Mouse (Mus musculus): ENCODE data around the gene St3gal3. TPM values are rescaled to one million over a fixed set of nuclear protein-coding genes. Genes with fewer than 3 reads are reported as not detected.

The St3gal3 gene
- polyA plus RNA-seq, 1 experiment from 2014 or later, result 12.5 TPM

DNA sequence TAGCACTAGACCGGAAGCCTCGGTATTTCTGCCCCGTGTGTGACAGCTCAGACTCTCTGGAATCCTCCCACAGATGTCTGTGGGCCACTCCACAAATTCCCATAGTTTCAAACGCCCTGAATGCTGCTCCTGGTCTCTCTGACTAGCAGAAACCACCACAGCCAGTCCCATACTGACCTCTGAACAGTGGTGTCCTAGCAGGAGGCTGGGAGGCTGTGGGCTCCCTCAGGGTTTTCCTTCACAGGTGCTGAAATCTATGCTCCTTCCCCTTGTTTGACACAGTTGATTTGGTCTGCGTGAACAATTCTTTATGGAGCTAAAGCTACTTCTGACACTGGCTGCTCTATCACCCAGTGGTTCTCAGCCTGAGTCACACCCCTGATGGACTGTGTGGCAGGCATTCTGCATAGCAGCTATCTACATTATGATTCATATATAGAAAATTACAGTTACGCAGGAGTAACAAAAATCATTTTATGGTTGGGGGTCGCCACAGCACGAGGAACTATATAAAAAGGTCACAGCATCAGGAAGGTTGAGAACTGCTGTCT lies 31.4 kb downstream of the St3gal3 start:
- WGBS, result 85% methylated on average over 8 of the region's 8 CpGs

DNA sequence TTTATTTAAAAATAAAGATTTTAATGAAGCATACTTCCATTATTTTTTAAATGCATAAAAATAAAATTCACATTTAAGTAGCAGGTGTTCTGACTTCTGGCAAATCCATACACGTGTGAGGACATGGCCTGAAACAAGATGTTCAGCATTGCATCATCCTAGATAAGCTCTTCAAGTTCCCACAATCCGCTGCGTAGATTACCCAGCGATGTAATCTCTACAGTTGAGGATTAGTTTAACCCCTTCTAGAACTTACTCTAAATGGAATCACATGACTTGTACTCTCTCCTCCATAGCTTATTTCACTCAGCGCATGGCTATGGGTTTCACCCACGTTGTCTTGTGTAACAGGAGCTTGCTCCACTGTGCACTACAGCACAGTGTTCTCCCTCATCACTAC lies 33.2 kb downstream of the St3gal3 start:
- Histone ChIP-seq H3K27ac (no peak overlapping the region), H3K9me3 (no peaks in the 10 kb centered on the region), H3K4me1 (replicated peaks) (0 out of 2 replicates have a peak, but pooled peaks cover 4% of the 10 kb centered on the region), H3K4me3 (replicated peaks) (no peak overlapping the region), H3K36me3 (no peaks in the 10 kb centered on the region), H3K4me2 (replicated peaks) (no peak overlapping the region), H3K27me3 (no peaks in the 10 kb centered on the region), H3K9ac (replicated peaks) (no peak overlapping the region)
- 87% methylated on average over 6 of the region's 6 CpGs for WGBS
- no peak for ATAC-seq

More for the DNA sequence above, 31.4 kb downstream of the St3gal3 start:
- Histone ChIP-seq H3K4me2 (replicated peaks) (no peak overlapping the region), H3K36me3 (no peaks in the 10 kb centered on the region), H3K9ac (replicated peaks) (no peak overlapping the region), H3K27ac (no peak overlapping the region), H3K4me1 (replicated peaks) (no peaks in the 10 kb centered on the region), H3K4me3 (replicated peaks) (no peak overlapping the region), H3K27me3 (no peaks in the 10 kb centered on the region), H3K9me3 (no peaks in the 10 kb centered on the region)
- no peak for ATAC-seq

DNA sequence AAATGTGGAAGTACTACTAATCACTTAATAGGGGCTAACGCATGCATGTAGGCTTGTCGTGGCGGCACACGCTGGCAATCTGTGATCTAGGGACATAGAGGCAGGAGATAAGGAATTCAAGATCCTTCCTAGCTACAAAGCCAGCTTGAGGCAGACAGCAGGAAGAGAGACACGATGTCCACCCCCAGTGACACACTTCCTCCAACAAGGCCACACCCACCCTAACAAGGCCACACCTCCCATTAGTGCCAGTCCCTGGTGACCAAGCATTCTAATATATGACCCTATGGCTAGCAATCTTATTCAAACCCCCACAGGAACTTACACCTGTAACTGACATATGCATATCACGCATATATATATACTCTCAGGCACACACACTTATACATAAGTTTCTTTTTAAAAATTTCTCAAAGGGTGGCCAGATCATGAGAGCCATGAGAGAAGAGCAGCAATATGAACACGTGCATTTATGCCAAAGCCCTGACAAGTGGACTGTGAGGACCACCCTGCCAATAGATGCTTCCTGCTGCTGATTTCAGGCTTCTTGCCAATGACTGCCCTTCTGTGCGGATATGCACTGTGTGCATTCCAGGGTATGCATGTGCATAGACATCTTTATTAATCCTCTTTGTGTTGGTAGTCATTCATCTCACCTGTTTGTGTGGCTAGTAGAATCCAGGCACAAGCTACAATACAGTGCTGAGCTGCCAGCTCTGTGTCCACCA lies 34.9 kb downstream of the St3gal3 start:
- Histone ChIP-seq H3K36me3 (no peaks in the 10 kb centered on the region), H3K27me3 (no peaks in the 10 kb centered on the region), H3K9ac (replicated peaks) (no peak overlapping the region), H3K27ac (no peak overlapping the region), H3K4me1 (replicated peaks) (0 out of 2 replicates have a peak, but pooled peaks cover 4% of the 10 kb centered on the region), H3K4me3 (replicated peaks) (no peak overlapping the region), H3K4me2 (replicated peaks) (no peak overlapping the region), H3K9me3 (no peaks in the 10 kb centered on the region)
- 94% methylated on average over 8 of the region's 8 CpGs for WGBS
- ATAC-seq, result no peak

DNA sequence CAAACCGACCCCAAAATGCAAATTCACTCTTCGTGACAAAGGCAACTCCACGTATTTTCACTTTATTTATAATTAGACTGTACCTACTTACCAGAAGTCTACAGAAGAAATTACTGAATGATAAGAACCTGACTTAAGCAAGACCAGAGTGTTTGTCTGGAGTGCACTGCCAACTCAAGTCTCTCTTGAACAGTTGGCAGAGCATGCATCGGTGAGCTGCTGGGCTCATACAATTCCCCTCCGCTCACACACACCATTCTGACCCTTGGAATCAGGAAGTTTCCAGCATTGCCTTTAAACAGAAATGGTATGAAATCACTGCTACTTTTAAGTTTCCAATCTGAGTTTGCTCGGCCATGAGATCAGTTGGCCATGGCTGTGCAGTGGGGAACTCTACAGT lies 36.1 kb downstream of the St3gal3 start:
- Histone ChIP-seq H3K36me3 (no peaks in the 10 kb centered on the region; the same call in 1 of the 2 replicates), H3K27me3 (no peaks in the 10 kb centered on the region), H3K4me3 (replicated peaks) (no peak overlapping the region), H3K4me2 (replicated peaks) (no peak overlapping the region), H3K9ac (replicated peaks) (no peak overlapping the region), H3K27ac (no peak overlapping the region), H3K4me1 (replicated peaks) (0 out of 2 replicates have a peak, but pooled peaks cover 4% of the 10 kb centered on the region), H3K9me3 (no peaks in the 10 kb centered on the region)
- ATAC-seq, result no peak
- 93% methylated on average over 6 of the region's 6 CpGs for WGBS

DNA sequence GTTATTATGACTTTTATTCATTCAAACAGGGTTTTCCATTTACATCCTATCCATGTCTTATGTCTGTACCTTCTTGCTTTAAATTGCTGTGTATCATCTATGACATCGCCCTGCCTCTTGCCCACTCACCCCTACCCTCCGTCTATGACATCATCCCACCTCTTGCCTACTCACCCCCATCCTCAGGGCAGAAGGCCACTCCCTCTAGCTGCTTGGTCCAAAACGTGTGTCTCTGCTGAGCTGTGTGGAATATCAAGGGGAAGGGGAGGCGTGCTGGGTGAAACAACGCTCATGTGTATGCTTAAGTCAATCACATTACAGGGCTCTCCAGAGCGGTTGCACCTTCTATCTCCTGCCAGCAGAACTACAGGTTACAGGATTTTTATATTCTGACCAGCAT lies 38.6 kb downstream of the St3gal3 start:
- H3K9ac ChIP-seq (replicated peaks), result no peak overlapping the region
- WGBS, result 79% methylated on average over 6 of the region's 6 CpGs
- H3K4me1 ChIP-seq (replicated peaks), result 0 out of 2 replicates have a peak, but pooled peaks cover 4% of the 10 kb centered on the region
- no peak overlapping the region for H3K27ac ChIP-seq
- no peak overlapping the region for H3K4me2 ChIP-seq (replicated peaks)
- H3K4me3 ChIP-seq (replicated peaks), result no peak overlapping the region
- no peak for ATAC-seq
- H3K27me3 ChIP-seq, result no peaks in the 10 kb centered on the region
- no peaks in the 10 kb centered on the region for H3K9me3 ChIP-seq
- H3K36me3 ChIP-seq, result no peaks in the 10 kb centered on the region; the same call in 1 of the 2 replicates

DNA sequence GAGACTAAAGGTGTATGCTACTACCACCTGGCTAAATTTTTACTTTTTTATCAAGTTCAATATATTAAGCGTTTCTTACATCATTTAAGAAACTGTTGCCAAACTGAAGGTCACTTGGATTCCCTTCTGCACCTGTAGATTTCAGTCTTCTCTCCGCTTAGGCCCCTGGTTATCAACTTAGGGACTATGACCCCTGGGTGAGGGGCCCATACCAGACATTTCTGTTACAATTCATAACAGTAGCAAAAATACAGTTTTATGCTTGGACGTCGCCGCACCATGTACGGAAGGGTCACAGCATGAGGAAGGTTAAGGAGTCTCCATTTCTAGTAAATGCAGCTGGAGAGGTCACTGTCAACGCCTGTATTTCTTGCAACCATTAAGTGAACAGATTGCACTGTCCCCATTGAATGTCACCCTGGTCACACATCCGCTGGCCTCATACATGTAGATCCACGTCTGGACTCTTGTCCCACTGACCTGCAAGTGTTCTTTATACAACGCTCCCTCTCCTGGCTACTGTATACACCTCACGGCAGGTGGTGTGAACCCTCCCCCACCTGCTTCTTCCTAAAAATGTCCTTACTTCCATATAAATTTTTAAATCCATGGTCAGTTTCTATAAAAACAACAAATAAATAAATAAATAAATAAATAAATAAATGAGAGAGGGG lies 41.8 kb downstream of the St3gal3 start:
- H3K4me2 ChIP-seq (replicated peaks), result no peak overlapping the region
- 0 out of 2 replicates have a peak, but pooled peaks cover 4% of the 10 kb centered on the region for H3K4me1 ChIP-seq (replicated peaks)
- no peak overlapping the region for H3K4me3 ChIP-seq (replicated peaks)
- H3K27ac ChIP-seq, result no peak overlapping the region
- no peak overlapping the region for H3K9ac ChIP-seq (replicated peaks)
- no peaks in the 10 kb centered on the region for H3K9me3 ChIP-seq
- no peaks in the 10 kb centered on the region for H3K27me3 ChIP-seq
- 96% methylated on average over 11 of the region's 11 CpGs for WGBS
- no peak for ATAC-seq
- no peaks in the 10 kb centered on the region; the same call in 1 of the 2 replicates for H3K36me3 ChIP-seq

DNA sequence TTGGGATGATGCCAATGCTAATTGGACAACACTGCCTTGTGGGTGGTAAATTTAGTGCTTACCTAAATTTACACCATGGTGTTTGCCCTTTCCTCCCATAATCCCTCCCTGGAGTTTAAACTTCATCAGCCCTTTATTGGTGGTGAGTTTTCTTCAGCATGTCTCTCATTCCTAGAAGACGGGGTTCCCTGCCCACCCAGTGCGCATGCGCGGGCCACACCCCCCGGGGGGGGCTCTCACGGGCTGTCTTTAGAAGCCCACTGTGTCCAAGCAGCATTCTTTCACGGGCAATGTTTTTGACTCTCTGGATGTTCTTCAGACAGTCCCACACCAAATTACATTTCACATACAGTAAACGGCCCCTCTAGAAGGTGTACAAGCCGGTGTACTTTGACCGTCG lies 44.3 kb downstream of the St3gal3 start:
- Histone ChIP-seq H3K4me3 (replicated peaks) (no peak overlapping the region), H3K9ac (replicated peaks) (no peak overlapping the region), H3K27ac (no peak overlapping the region), H3K4me1 (replicated peaks) (no peaks in the 10 kb centered on the region), H3K9me3 (no peaks in the 10 kb centered on the region), H3K36me3 (no peaks in the 10 kb centered on the region; the same call in 1 of the 2 replicates), H3K4me2 (replicated peaks) (no peak overlapping the region), H3K27me3 (no peaks in the 10 kb centered on the region)
- 91% methylated on average over 11 of the region's 11 CpGs for WGBS
- no peak for ATAC-seq

DNA sequence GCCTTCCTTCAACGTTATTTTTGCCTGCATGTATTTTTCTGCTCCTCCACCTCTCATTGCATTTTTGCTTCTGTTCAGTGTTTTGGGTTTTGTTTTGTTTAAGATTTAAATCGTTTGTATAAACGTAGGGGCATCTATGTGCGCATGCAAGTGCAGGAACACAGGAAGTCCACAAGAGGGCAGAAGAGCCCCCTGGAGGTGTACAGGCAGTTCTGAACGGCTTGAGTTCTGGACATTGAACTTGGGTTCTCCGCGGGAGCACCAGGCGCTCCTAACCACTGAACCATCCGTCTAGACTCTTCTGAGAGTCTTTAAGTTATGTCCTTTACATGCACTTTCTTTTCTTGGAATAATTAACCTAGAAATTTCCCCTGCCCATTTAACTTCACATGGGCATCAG lies 44.8 kb downstream of the St3gal3 start:
- Histone ChIP-seq H3K27ac (no peak overlapping the region), H3K36me3 (no peaks in the 10 kb centered on the region; the same call in 1 of the 2 replicates), H3K27me3 (no peaks in the 10 kb centered on the region), H3K9me3 (no peaks in the 10 kb centered on the region), H3K4me2 (replicated peaks) (no peak overlapping the region), H3K4me3 (replicated peaks) (no peak overlapping the region), H3K9ac (replicated peaks) (no peak overlapping the region), H3K4me1 (replicated peaks) (no peaks in the 10 kb centered on the region)
- 59% methylated on average over 9 of the region's 9 CpGs for WGBS
- no peak for ATAC-seq

DNA sequence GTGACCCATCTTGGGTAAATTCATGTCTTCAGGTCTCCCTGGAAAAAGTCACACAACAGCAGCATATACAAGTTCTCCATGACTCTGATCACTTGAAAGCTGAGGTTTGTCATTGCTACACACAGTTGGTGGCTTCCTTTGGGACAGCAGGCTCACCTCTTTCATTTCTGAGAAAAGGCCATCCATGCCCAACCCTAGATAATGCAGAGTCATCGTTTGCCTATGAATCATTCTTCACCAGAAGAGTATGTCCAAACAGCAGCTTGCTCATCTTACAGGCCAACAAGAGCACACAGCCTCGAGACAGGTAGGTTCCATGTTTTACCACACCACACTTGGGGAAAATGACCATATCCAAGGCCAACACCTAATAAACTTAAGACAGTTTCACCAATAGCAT lies 45.9 kb downstream of the St3gal3 start:
- H3K9ac ChIP-seq (replicated peaks), result no peak overlapping the region
- no peak overlapping the region for H3K27ac ChIP-seq
- no peak overlapping the region for H3K4me3 ChIP-seq (replicated peaks)
- no peaks in the 10 kb centered on the region for H3K4me1 ChIP-seq (replicated peaks)
- WGBS, result 82% methylated on average over 2 of the region's 2 CpGs
- H3K36me3 ChIP-seq, result no peaks in the 10 kb centered on the region
- H3K4me2 ChIP-seq (replicated peaks), result no peak overlapping the region
- H3K9me3 ChIP-seq, result no peaks in the 10 kb centered on the region
- no peak for ATAC-seq
- H3K27me3 ChIP-seq, result no peaks in the 10 kb centered on the region

DNA sequence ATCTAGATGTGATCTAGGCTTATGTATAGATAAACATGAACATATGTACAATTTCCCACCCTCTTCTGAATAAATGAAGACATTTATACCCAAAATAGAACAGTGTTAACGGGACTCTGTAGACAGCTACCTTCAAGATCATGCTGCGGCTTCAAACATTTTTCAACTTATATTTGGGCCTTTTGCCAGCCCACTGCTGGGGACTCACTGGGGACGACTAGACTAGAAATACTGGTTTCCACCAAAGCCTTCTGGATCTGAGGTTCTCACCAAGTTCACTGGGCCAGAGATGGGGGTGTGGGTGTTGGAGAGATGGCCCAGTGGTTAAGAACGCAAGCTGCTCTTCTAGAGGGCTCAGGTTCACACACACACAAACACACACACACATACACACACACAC lies 49.7 kb downstream of the St3gal3 start:
- Histone ChIP-seq H3K4me2 (replicated peaks) (no peak overlapping the region), H3K27ac (no peak overlapping the region), H3K27me3 (no peaks in the 10 kb centered on the region), H3K9me3 (no peaks in the 10 kb centered on the region), H3K36me3 (no peaks in the 10 kb centered on the region), H3K9ac (replicated peaks) (no peak overlapping the region), H3K4me1 (replicated peaks) (peaks cover 4% of the 10 kb centered on the region), H3K4me3 (replicated peaks) (no peak overlapping the region)
- ATAC-seq, result no peak
- 76% methylated on average over 4 of the region's 4 CpGs for WGBS

DNA sequence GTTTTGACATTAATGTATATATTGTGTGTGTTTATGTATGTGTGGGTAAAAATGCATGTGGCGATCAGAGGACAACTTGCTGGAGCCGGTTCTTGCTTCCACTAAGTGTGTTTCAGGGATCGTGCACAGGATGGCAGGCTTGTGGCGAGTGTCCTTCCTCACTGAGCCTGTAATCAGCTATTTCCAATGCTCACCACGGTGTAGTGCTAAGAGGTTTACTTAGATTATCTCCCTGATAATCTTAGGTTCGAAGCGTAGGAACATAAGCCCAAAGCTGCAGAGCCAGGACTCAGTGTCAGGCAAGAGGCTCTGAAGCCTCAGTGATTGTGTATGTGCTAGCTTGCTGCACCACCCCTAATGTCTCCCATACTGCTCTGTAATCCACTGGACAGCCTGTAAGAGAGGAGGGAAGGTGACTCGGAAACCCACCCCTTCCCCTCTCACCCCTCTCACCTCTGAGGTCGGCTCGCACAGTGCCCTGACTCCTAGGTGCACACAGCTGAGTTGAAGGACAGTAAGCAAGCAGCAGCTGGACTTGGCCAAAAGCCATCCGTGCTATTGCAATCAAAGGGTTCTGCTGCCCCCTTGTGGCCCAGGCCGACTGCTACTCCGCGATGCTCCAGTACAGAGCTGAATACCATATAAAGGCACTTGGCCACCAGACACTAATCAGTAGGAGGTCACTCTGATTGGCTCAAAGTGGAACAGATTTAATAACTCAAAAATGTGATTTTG lies 51.3 kb downstream of the St3gal3 start:
- Histone ChIP-seq H3K27ac (0 out of 2 replicates have a peak overlapping the region, but pooled peaks have one; percentile 41), H3K9me3 (no peaks in the 10 kb centered on the region), H3K4me3 (replicated peaks) (no peak overlapping the region), H3K36me3 (no peaks in the 10 kb centered on the region), H3K27me3 (no peaks in the 10 kb centered on the region), H3K4me2 (replicated peaks) (no peak overlapping the region), H3K4me1 (replicated peaks) (peaks cover 4% of the 10 kb centered on the region), H3K9ac (replicated peaks) (no peak overlapping the region)
- WGBS, result 39% methylated on average over 14 of the region's 14 CpGs
- ATAC-seq, result peak; percentile 94
